Mouse (Mus musculus): Measurements from ENCODE around the gene Usp44.

Usp44 gene

DNA sequence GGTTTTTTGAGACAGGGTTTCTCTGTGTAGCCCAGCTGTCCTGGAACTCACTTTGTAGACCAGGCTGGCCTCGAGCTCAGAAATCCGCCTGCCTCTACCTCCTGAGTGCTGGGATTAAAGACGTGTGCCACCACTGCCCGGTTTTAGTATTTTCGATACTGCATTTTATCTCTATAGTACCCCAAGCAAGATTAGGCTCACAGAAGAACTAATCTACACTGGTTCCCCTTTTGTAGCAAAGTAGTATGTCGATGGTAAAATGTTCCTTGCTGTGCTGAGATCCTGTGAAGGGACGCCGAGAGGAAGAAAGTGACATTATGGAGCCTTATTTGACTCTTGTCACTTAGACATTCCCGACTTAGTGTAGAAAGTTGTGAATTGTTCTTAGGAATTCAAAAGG, 23.8 kb downstream of the Usp44 start:
- no peak for DNase-seq (ENCODE audit: low spot score)

DNA sequence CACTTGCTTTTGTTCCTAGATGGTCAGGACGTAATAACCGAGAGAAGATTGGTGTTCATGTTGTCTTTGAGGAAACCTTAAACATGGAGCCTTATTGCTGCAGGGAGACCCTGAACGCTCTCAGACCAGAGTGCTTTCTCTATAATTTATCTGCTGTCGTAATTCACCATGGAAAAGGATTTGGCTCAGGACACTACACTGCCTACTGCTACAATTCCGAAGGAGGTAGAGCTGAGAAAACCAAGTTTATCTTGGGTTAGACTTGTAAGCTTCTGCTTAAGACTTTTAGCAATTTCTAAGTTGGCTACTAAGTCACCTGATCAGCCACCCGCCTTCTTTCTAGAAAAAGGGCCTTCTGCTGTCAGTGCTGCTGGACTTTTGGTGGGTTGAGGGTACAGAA, 24.7 kb downstream of the Usp44 start:
- DNase-seq (ENCODE audit: low spot score), result no peak

DNA sequence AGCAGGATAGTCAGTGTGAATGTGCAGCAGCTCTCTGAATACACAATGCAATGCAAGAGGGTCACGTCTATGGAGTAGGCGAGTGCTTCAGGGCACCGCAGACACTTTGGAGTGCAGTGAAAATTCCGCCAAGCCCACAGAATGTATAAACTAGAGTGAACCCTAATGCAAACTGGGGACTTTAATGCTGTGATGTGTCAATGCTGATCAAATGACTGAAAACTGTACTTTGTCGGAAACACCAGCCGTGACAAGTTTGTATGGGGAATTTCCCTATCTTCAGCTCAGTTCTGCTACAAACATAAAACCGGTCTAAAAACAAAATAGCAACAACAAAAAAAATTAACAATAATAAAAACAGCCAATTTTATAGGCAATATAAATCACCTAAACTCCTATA, 37.0 kb downstream of the Usp44 start:
- no peak for DNase-seq (ENCODE audit: low spot score)

DNA sequence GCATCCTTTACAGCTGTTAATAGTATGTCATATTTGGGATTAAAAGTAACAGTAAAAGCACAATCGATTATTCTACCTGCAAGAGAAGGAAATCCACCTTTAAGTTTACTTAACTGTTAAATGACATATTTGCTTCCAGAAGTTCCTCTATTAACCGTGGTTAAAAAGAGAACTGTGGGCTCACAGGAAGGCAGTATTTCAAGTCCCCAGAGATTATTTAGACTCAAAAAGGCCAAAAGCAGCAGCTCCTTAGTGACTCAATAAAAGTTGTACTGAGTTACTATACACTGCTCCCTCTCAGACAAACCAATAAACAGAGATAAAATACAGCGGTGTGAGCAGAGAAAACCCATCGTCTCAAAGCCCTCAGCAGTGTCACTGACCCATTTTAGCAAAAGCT, 37.5 kb downstream of the Usp44 start:
- no peak for DNase-seq (ENCODE audit: low spot score)

DNA sequence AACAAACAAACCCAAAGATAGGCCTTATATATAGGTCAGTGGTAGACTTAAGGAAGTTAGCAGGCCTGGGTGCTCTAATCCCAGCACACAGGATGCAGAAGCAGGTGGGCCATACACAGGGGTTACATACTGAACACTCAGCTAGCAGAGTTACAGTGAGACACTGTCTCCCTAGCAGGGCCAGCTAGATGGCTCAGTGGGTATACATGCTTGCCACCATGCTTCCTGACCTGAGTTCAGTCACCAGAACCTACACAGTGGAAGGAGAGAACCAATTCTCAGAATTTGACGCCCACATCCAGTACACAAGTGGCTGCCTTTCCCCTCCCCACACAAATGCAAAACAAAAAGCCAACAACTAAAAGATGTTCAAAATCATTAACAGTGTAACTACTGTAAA, 45.4 kb downstream of the Usp44 start:
- no peak for DNase-seq (ENCODE audit: low spot score)

DNA sequence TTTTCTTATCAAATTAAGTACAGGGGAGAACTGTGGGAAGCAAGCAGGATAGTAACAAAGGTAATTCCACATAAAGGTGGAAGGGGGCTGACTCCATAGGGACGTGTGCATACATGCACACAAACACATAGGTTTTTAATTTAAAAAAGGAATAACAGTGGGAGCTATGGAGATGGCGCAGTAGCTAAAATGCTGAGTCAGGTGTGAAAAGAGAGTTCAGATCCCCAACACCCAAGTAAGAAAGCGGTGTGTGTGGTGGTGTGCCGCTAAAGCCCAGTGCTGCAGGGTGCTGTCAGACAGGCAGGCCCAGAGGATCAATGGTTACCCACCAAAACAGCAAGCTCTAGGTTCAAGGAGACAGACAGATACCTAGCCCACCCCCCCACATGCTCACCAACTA, 47.4 kb downstream of the Usp44 start:
- no peak for DNase-seq (ENCODE audit: low spot score)

DNA sequence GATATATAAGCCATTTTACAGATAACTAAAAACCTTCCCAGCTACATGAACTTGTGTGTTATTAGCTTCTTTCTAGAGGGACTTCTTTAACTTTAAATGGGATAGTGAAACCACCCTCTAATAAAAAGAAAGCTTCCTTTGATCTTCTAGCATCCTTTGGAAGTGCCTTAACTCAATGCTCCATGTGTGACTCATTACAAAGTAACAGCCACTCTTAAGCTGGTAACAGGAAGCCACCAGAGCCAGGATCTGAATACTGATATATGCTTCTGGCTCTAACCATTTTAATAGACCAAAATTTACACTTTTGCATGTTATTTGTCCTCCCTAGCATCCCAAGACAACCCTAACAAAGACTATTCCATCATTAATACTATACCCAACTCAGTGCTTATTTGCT, 50.6 kb downstream of the Usp44 start:
- DNase-seq (ENCODE audit: low spot score), result no peak

DNA sequence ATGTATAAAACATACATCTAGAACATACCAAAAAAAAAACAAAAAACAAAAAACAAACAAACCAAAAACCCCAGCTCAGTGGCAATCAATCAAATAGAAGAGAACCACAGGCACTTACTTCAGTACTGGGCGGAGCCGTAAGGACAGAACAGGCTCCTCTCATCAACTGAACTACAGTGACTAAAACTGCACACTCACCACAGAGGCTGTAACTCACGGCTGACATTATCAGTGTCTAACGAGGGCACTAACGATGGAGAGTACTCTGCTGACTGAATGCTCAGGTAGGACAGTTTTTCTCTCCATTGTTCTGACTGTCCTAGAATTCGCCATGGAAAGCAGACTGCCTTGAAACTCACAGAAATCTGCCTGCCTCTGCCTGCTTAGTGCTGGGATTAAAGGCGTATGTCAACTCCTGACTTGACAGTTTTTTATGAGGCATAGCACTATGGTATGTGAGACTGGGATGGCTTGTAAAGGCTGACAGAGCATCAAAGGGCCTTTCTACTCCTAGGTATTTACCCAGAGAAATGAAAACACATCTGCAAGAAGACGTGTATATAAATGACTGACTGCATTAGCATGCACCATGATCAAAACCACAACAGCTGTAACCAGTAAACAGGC, 51.5 kb downstream of the Usp44 start:
- peak; percentile 40 for DNase-seq (ENCODE audit: low spot score)

DNA sequence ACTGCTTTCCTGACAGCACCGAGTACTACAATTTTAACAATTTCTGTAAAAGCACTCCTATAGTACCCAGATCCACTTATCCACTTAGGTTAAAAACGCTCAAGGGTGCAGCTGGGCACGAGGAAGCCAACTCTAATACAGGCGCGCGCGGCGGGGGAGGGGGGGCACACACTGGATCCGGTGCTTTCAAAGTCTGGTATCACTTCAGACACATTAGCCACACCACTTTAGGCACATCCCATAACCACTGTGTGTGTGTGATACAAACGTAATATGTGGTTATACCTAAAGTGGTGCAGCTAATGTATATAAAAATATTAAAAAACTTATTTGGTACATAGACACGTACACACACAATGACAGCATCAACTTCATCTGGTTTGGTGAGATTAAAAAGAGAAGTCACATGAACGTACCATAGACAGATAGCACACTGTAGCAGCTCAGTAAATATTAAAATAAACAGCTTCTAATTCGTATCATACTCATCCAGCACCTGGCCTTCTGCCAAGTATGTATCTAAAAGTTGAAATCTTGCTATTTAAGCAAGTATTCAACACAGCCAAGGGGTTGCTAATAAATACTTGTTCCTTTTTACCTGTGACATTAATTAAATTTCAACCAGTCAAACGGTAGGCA, 54.6 kb downstream of the Usp44 start:
- peak; percentile 68 for DNase-seq (ENCODE audit: low spot score)

DNA sequence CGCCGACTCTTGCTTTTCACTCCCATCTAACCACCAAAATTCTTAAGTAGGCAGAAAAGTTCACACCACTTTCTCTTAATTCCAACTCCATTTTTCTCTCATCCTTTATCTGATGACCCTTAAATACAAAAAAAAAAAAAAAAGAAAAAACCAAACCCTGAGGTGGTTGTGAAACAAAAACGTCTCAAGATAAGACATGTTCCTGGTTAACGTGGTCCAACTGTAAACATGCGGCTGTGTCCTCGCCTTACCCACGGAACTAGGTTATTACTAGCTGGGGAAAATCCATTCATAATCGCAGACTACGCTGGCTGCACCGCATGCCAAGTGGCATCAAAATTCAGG, 57.2 kb downstream of the Usp44 start:
- DNase-seq (ENCODE audit: low spot score), result no peak

DNA sequence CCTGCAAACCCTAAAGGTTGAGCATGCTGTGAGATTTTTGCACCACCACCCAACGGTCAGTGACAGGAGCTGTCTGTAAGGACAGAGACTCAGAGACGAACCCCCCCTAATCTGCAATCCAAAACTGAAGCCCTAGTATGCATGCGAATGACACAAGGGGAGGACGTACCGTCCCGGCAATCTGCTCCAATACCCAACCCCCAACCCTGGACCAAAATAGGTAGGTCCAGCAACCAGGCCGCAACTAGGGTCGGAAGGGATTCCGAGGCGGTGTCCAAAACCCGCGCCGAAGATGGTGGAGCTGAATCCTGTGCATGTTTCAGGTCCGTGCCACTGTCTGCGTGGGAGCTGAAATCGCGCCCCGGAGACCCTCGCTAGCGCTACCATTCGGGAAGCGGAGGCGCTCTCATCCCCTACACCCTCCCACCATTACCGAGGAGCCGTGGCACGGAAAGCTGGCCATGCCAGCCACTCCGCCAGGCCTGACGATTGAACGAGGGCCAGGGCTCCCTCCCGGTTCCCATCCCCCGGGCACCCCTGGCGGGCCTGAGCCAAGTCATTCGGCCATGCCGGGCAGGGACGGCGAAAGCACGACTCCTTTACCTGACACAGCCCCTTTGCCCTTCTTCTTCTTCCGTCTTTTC, 57.7 kb downstream of the Usp44 start:
- DNase-seq (ENCODE audit: low spot score), result peak; percentile 53

DNA sequence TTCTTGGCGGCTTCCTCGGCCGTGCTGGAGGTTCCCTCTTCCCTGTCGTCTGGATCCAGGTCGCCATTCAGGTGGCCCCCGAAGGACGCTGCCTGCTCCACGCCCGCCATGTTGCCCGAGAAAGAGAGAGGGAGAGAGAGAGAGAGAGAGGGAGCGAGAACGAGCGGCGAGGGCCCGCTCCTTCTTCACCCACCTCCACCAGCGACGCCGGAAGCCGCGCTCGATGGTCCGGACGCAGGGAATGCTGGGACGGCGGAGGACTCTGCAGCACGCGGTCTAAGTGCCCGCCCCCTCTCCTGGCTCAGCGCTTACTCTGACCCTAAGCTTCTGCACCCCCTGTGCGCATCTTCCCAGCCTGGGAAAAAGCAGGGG, 58.2 kb downstream of the Usp44 start:
- DNase-seq (ENCODE audit: low spot score), result peak; percentile 73

DNA sequence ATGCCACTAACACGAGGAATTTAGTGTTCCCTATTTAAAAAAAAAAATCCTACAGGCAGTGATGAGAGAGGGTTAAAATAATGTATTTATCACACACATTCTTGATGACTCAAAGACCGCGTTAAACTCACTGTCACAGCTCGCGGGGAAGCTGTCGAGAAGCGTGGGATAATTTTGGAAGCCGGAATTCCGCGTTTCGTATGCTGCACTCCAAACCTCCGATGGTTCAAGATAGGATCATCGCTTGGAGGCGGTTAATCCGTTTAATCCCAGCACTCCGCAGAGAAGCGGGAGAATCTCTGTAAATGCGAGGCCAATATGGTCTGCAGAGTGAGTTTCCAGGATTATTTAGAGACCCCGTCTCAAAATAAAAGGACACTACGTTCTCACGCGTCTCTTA, 58.6 kb downstream of the Usp44 start:
- DNase-seq (ENCODE audit: low spot score), result no peak

DNA sequence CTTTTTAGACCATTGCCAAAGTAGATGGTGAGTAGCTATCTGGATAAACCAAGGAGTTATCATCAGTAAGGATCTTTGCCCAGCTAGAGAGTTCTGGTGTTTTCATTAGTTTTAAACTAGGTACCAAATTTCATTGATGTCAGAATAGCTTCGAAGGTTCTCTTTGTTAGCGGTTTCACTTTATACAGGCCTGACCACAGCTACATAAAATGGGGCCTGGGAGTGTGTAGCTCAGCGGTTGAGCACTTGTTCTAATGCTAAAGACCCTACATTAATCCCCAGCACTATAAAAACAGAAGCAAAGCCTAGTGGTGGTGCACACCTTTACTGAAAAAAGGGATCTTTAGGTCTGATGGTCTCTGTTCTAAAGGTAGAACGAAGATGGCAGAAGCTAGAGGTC, 59.2 kb downstream of the Usp44 start:
- no peak for DNase-seq (ENCODE audit: low spot score)

DNA sequence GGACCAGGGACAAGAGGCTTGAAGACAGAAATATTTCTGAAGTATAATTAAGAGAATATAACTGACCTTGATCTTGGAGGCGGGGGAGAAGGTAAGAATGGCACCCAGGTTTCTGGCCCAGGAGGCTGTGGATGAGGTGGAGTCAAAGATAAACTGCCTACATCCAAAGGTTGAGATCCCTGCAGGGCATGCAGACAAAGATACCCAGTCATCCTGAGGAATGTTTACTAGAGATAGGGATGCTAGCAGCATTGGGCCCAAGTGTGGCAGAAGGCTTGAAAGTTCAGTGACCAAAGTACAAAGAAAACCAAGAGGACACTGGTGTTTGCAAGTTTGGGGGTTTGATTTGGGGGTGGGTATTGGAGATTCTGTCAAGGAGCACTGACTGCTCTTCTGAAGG, 59.7 kb downstream of the Usp44 start:
- DNase-seq (ENCODE audit: low spot score), result peak; percentile 55

DNA sequence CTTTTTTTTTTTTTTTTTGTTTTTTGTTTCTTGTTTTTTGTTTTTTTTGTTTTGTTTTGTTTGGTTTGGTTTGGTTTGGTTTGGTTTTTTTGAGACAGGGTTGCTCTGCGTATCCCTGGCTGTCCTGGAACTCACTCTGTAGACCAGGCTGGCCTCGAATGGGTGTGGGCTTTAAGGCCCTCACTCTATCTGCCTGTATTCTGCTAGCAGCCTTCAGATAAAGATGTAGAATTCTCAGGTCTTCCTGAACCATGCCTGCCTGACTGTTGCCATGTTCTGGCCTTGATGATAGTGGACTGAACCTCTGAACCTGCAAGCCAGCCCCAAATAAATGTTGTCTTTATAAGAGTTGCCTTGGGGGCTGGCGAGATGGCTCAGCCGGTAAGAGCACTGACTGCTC, 61.2 kb downstream of the Usp44 start:
- DNase-seq (ENCODE audit: low spot score), result no peak

DNA sequence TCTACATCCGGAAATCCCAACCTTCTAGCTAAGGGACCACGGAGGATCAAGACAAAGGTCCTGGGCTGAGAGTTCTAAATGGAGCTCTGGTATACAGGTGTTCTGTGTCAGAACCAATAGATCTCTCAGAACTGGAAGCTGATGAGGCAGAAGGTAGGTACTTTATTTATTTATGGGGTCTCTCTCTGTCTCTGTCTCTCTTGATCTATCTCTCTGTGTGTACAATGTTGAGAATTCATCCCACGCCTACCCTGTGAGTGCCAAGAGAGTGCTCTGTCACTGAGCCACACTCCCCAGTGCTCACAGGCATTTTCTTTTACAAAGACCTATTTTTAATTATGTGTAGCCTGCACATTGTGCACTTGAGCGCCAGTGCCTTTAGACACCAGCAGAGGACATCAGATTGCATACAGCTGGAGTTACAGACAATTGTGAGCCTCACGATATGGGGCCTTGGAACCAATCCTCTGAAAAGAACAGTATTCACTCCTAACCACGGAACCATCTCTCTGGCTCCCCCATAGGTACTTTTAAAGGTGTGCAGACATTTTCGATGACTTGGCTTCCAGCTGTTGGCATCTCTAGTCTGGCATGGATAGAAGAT, 65.8 kb downstream of the Usp44 start, which contains the start of gene Metap2:
Gene Metap2, minus strand, starts transcription at position 51 of the 604 bp plus-strand sequence.
- no peak for DNase-seq (ENCODE audit: low spot score)

DNA sequence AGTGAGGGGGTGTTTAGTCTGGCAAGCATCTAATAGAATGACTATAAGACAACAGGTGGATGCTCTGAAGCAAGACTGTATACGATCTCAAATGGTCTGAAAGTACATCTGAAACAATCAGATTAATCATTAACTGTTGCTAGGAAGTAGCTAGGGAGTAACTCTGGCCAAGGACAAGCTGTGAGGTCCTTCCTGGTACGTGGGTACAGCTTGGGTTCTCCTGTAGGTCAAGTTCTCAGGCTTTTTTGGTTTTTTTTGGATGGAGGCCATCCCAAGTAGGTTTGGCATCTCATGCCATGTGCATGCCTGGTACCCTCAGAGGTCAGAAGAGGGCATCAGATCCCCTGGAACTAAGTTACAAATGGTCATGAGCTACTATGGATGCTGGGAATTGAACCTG, 67.9 kb downstream of the Usp44 start:
- DNase-seq (ENCODE audit: low spot score), result no peak

DNA sequence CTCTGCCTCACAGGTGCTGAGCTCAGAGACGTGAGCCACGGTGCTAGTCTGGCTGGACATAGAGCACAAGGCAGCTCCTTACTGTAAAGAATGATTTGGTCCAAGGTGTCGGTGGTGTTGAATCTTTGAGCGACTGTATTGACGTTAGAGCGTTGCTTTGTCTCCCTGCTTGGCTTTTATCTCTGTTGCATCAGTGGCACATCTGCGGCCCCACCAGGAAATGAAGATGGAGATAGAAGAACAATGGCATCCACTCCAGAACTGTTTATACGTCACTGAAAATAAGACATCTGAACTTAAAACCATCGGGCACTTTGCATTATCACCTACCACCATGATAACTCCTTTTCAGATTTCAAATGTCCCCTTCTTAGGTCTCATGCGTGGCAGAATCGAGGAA, 68.6 kb downstream of the Usp44 start:
- DNase-seq (ENCODE audit: low spot score), result no peak

DNA sequence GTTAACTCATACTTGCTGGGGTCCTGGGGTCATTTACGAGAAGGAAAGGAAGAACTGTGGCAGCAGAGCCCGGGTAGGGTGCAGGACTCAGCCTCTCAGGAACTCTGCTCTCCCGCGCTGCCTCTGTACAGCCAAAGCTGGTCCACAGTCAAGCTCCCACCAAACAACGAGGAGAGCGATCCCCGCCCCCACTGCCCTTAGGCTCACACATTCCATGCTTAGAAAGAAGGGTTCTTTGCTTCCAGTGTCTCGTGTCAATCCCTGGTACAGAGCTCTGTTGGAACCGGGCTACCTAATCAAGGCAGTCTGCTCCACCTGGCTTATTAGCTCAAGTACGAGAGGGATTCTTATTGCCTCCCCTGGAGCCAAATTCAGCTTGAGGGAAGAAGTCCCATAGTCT, 76.0 kb downstream of the Usp44 start:
- DNase-seq (ENCODE audit: low spot score), result no peak

Measured in spleen, adult 12 weeks (tissue).